Mouse (Mus musculus): ENCODE measurements at regions not wholly inside any gene's neighbourhood (a gene's known extent, or its start where the extent isn't known, plus 50 kb on each side); places are given as distances from the start of the nearest gene placed in this dataset.

GRCm38 (mm10) chr15:96937623-96938022 is 118.1 kb downstream of the Slc38a4 start:
- TF ChIP-seq CTCF (IDR thresholded peaks at IDR 0.05; ENCODE audit: borderline replicate concordance, control insufficient read depth, extremely low read depth, insufficient read depth, low read length, poor library complexity) (no peak), POLR2A (IDR thresholded peaks at IDR 0.05; ENCODE audit: control insufficient read depth, extremely low read depth, insufficient read depth, low read length, poor library complexity) (no peak)
